Mouse (Mus musculus) stomach, postnatal 0 days (tissue): ENCODE measurements at regions not wholly inside any gene's neighbourhood (a gene's known extent, or its start where the extent isn't known, plus 50 kb on each side); places are given as distances from the start of the nearest gene placed in this dataset.

ENCODE experiments used
- ATAC-seq: fragments of 200-750 bp; cut with Nextera tagmentation; 2 replicates; pipeline ENCODE4 v1.8.0; 2017; ENCODE audit not compliant: low FRiP score, low TSS enrichment
- DNase-seq: peaks from one replicate; pipeline ENCODE4 v3.0.0-alpha.2; 2016; ENCODE audit warnings: low spot score
- H3K27ac ChIP-seq: fragments of 300-500 bp; sonication (generic); replicated peaks from 2 replicates; pipeline ENCODE4 v1.5.1; 2014; ENCODE audit warnings: mild to moderate bottlenecking, control low read depth
- H3K27me3 ChIP-seq: fragments of 300-500 bp; sonication (generic); 2 replicates; pipeline ENCODE4 v1.6.1; 2014; ENCODE audit warnings: low read length; ENCODE audit not compliant: control insufficient read depth, insufficient read depth
- H3K36me3 ChIP-seq: fragments of 300-500 bp; sonication (generic); 2 replicates; pipeline ENCODE4 v1.6.1; 2014; ENCODE audit warnings: low read length, mixed read lengths; ENCODE audit not compliant: control insufficient read depth, insufficient read depth
- H3K4me1 ChIP-seq: fragments of 300-500 bp; sonication (generic); replicated peaks from 2 replicates; pipeline ENCODE4 v1.6.1; 2014; ENCODE audit warnings: antibody characterized with exemption; ENCODE audit not compliant: control insufficient read depth, insufficient read depth
- H3K4me2 ChIP-seq: fragments of 300-500 bp; sonication (generic); replicated peaks from 2 replicates; pipeline ENCODE4 v1.6.1; 2014; ENCODE audit warnings: low read depth, mild to moderate bottlenecking, control low read depth, moderate library complexity
- H3K4me3 ChIP-seq: fragments of 300-500 bp; sonication (generic); 2 replicates; pipeline ENCODE4 v1.5.1; 2014; ENCODE audit warnings: low read depth, low read length, control low read depth
- H3K9ac ChIP-seq: fragments of 300-500 bp; sonication (generic); 2 replicates; pipeline ENCODE4 v1.6.1; 2014; ENCODE audit warnings: mild to moderate bottlenecking, low read length, control low read depth, mixed read lengths
- H3K9me3 ChIP-seq: fragments of 300-500 bp; sonication (generic); 2 replicates; pipeline ENCODE4 v1.6.1; 2016; ENCODE audit warnings: low read length; ENCODE audit not compliant: control insufficient read depth
- CTCF ChIP-seq: IDR thresholded peaks from 2 replicates; pipeline ENCODE4 v1.5.1; 2016; ENCODE audit warnings: antibody characterized with exemption, low read depth, mild to moderate bottlenecking, moderate library complexity
- EP300 ChIP-seq: optimal IDR thresholded peaks from 2 replicates; pipeline ENCODE3; 2016; ENCODE audit warnings: antibody characterized with exemption
- WGBS: fragments of 180-500 bp; shearing (Covaris S2); extraction: QIAGEN DNeasy Blood & Tissue Kit; methylation state at CpG from one replicate; pipeline ENCODE4 v1.1.7; 2014; 5-methylcytosine and 5-hydroxymethylcytosine counted together

- WGBS = 56% methylated on average over 1 of the region's 1 CpGs
- DNase-seq = no peak
- no peak for ATAC-seq
- no peak overlapping the region for H3K4me2 ChIP-seq
- no peak overlapping the region for H3K4me3 ChIP-seq
- H3K27ac ChIP-seq = no peak overlapping the region
- no peaks in the 10 kb centered on the region for H3K9me3 ChIP-seq
- H3K9ac ChIP-seq = no peak overlapping the region
- no peaks in the 10 kb centered on the region for H3K4me1 ChIP-seq
- TF ChIP-seq EP300 = no peak
- TF ChIP-seq CTCF = no peak
- no peaks in the 10 kb centered on the region for H3K36me3 ChIP-seq
- no peaks in the 10 kb centered on the region for H3K27me3 ChIP-seq
Observed at GRCm38 (mm10) chr19:14035371-14035770, 122.0 kb downstream of the Olfr1505 start.

- TF ChIP-seq EP300 (no peak), CTCF (no peak)
- Histone ChIP-seq H3K4me1 (no peaks in the 10 kb centered on the region), H3K27me3 (no peaks in the 10 kb centered on the region), H3K9ac (no peak overlapping the region), H3K4me3 (no peak overlapping the region), H3K36me3 (no peaks in the 10 kb centered on the region), H3K27ac (no peak overlapping the region), H3K9me3 (no peaks in the 10 kb centered on the region), H3K4me2 (no peak overlapping the region)
- ATAC-seq = no peak
- 33% methylated on average over 1 of the region's 1 CpGs for WGBS
- DNase-seq = no peak
Observed at GRCm38 (mm10) chr19:14035785-14036184, 122.5 kb downstream of the Olfr1505 start.

- DNase-seq (no peak), ATAC-seq (no peak)
- no peak overlapping the region for H3K4me3 ChIP-seq
- WGBS = 63% methylated on average over 1 of the region's 1 CpGs
- H3K27me3 ChIP-seq = no peaks in the 10 kb centered on the region
- TF ChIP-seq CTCF (no peak), EP300 (no peak)
- no peaks in the 10 kb centered on the region for H3K4me1 ChIP-seq
- H3K4me2 ChIP-seq = no peak overlapping the region
- H3K27ac ChIP-seq = no peak overlapping the region
- H3K9me3 ChIP-seq = no peaks in the 10 kb centered on the region
- no peaks in the 10 kb centered on the region for H3K36me3 ChIP-seq
- H3K9ac ChIP-seq = no peak overlapping the region
Observed at GRCm38 (mm10) chr19:14036750-14037149, 123.4 kb downstream of the Olfr1505 start.

GRCm38 (mm10) chr19:14042753-14043152 is 129.4 kb downstream of the Olfr1505 start:
- Histone ChIP-seq H3K4me3 (no peak overlapping the region), H3K27ac (no peak overlapping the region), H3K36me3 (no peaks in the 10 kb centered on the region), H3K4me2 (no peak overlapping the region), H3K27me3 (no peaks in the 10 kb centered on the region), H3K4me1 (no peaks in the 10 kb centered on the region), H3K9ac (no peak overlapping the region), H3K9me3 (no peaks in the 10 kb centered on the region)
- 54% methylated on average over 5 of the region's 5 CpGs for WGBS
- no peak for DNase-seq
- no peak for ATAC-seq
- TF ChIP-seq CTCF = no peak
- TF ChIP-seq EP300 = no peak

GRCm38 (mm10) chr19:14045456-14045855 is 132.1 kb downstream of the Olfr1505 start:
- H3K4me3 ChIP-seq = no peak overlapping the region
- ATAC-seq (no peak), DNase-seq (no peak)
- H3K4me1 ChIP-seq = no peaks in the 10 kb centered on the region
- TF ChIP-seq CTCF (peak; percentile 32), EP300 (no peak)
- no peak overlapping the region for H3K27ac ChIP-seq
- 61% methylated on average over 2 of the region's 2 CpGs for WGBS
- no peaks in the 10 kb centered on the region for H3K9me3 ChIP-seq
- no peak overlapping the region for H3K4me2 ChIP-seq
- no peaks in the 10 kb centered on the region for H3K36me3 ChIP-seq
- H3K9ac ChIP-seq = no peak overlapping the region
- no peaks in the 10 kb centered on the region for H3K27me3 ChIP-seq

- no peaks in the 10 kb centered on the region for H3K36me3 ChIP-seq
- no peaks in the 10 kb centered on the region for H3K27me3 ChIP-seq
- H3K27ac ChIP-seq = no peak overlapping the region
- no peaks in the 10 kb centered on the region for H3K4me1 ChIP-seq
- TF ChIP-seq EP300 (no peak), CTCF (no peak)
- H3K9ac ChIP-seq = no peak overlapping the region
- no peak overlapping the region for H3K4me3 ChIP-seq
- ATAC-seq = no peak
- no peak overlapping the region for H3K4me2 ChIP-seq
- WGBS = 66% methylated on average over 4 of the region's 4 CpGs
- no peak for DNase-seq
- H3K9me3 ChIP-seq = no peaks in the 10 kb centered on the region
Observed at GRCm38 (mm10) chr19:14052052-14052451, 138.7 kb downstream of the Olfr1505 start.
